Mouse (Mus musculus) small intestine, adult 2 months (tissue): ENCODE results near the gene Tti1. TPM values are rescaled to one million over a fixed set of nuclear protein-coding genes. Genes with fewer than 3 reads are reported as not detected.
A peak's percentile ranks its signal among the peaks of the same experiment; 100 is the strongest.

ENCODE experiments used
- H3K27ac ChIP-seq: fragments of 200-500 bp; 2 replicates; pipeline ENCODE4 v1.5.1; 2012; ENCODE audit warnings: low read depth, low read length, control low read depth, inconsistent platforms; ENCODE audit not compliant: insufficient read depth
- H3K27me3 ChIP-seq: fragments of 200-500 bp; 2 replicates; pipeline ENCODE4 v1.6.1; 2012; ENCODE audit warnings: mild to moderate bottlenecking, moderate library complexity, low read length, inconsistent platforms; ENCODE audit not compliant: control insufficient read depth, insufficient read depth
- H3K36me3 ChIP-seq: fragments of 200-500 bp; 2 replicates; pipeline ENCODE4 v1.6.1; 2012; ENCODE audit warnings: mild to moderate bottlenecking, low read length, control low read depth, inconsistent platforms; ENCODE audit not compliant: control insufficient read depth, insufficient read depth
- H3K4me1 ChIP-seq: fragments of 200-500 bp; 2 replicates; pipeline ENCODE4 v1.6.1; 2012; ENCODE audit warnings: low read length, inconsistent platforms, mixed read lengths; ENCODE audit not compliant: control insufficient read depth, insufficient read depth, insufficient read length
- H3K4me3 ChIP-seq: fragments of 200-500 bp; 2 replicates; pipeline ENCODE4 v1.5.1; 2012; ENCODE audit warnings: low read depth, mild to moderate bottlenecking, control low read depth, inconsistent platforms, low read length, moderate library complexity
- CTCF ChIP-seq: fragments of 200-500 bp; IDR thresholded peaks from 2 replicates; pipeline ENCODE4 v1.5.1; 2012; ENCODE audit warnings: low read depth, mild to moderate bottlenecking, control low read depth, inconsistent platforms, low read length, moderate library complexity, mixed read lengths; ENCODE audit not compliant: insufficient replicate concordance, insufficient read length; ENCODE audit errors: extremely low read depth
- POLR2A ChIP-seq: fragments of 200-500 bp; IDR thresholded peaks from 2 replicates; pipeline ENCODE4 v1.6.1; 2012; ENCODE audit warnings: low read depth, mild to moderate bottlenecking, control low read depth, inconsistent platforms, low read length, moderate library complexity
- WGBS: fragments of 180-500 bp; shearing (Covaris S2); methylation state at CpG from one replicate; pipeline ENCODE4 v1.1.7; 2018; 5-methylcytosine and 5-hydroxymethylcytosine counted together
- polyA plus RNA-seq: library from polyadenylated mRNA; depleted of rRNA; stranded (reverse); fragments of >200 nt; gene quantifications from 2 replicates; pipeline ENCODE4 v1.2.3, GENCODE M21; 2012

Tti1 gene
- polyA plus RNA-seq, 1 experiment = 6.1 TPM

- H3K4me1 ChIP-seq = peaks cover 22% of the 10 kb centered on the region; the same call in 1 of the 2 replicates
- H3K27ac ChIP-seq = no peak overlapping the region
- TF ChIP-seq POLR2A (no peak), CTCF (no peak)
- no peak overlapping the region for H3K4me3 ChIP-seq
- H3K27me3 ChIP-seq = no peaks in the 10 kb centered on the region
- 95% methylated on average over 5 of the region's 5 CpGs for WGBS
- peaks cover 20% of the 10 kb centered on the region for H3K36me3 ChIP-seq
These were observed 39.1 kb upstream of the Tti1 start for GRCm38 (mm10) chr2:158067260-158067824.

GRCm38 (mm10) chr2:158066456-158066855 lies 38.2 kb upstream of the Tti1 start:
- Histone ChIP-seq H3K27ac (no peak overlapping the region), H3K4me3 (no peak overlapping the region), H3K4me1 (peaks cover 13% of the 10 kb centered on the region; the same call in 1 of the 2 replicates), H3K36me3 (peaks cover 28% of the 10 kb centered on the region), H3K27me3 (no peaks in the 10 kb centered on the region)
- TF ChIP-seq CTCF (no peak), POLR2A (no peak)

- no peak overlapping the region for H3K4me3 ChIP-seq
- peaks cover 5% of the 10 kb centered on the region; the same call in 1 of the 2 replicates for H3K4me1 ChIP-seq
- H3K36me3 ChIP-seq = peaks cover 37% of the 10 kb centered on the region
- H3K27me3 ChIP-seq = no peaks in the 10 kb centered on the region
- WGBS = 20% methylated on average over 5 of the region's 5 CpGs
- TF ChIP-seq CTCF (no peak; the same call in 1 of the 2 replicates), POLR2A (no peak)
- peak overlapping the region; percentile 80 for H3K27ac ChIP-seq
These were observed 36.8 kb upstream of the Tti1 start for GRCm38 (mm10) chr2:158065064-158065463.

- Histone ChIP-seq H3K36me3 (peaks cover 41% of the 10 kb centered on the region), H3K4me3 (no peak overlapping the region), H3K4me1 (peaks cover 5% of the 10 kb centered on the region; the same call in 1 of the 2 replicates), H3K27me3 (no peaks in the 10 kb centered on the region), H3K27ac (no peak overlapping the region)
- TF ChIP-seq CTCF = no peak
- TF ChIP-seq POLR2A = no peak
- WGBS = 32% methylated on average over 3 of the region's 3 CpGs
These were observed 36.4 kb upstream of the Tti1 start for GRCm38 (mm10) chr2:158064571-158065048.

GRCm38 (mm10) chr2:158063036-158063435 lies 34.8 kb upstream of the Tti1 start:
- Histone ChIP-seq H3K4me3 (no peak overlapping the region), H3K4me1 (peaks cover 5% of the 10 kb centered on the region; the same call in 1 of the 2 replicates), H3K36me3 (peaks cover 52% of the 10 kb centered on the region), H3K27me3 (no peaks in the 10 kb centered on the region), H3K27ac (no peak overlapping the region)
- 91% methylated on average over 3 of the region's 3 CpGs for WGBS
- TF ChIP-seq CTCF (no peak), POLR2A (no peak)

- TF ChIP-seq CTCF (no peak), POLR2A (no peak)
- no peak overlapping the region for H3K27ac ChIP-seq
- 79% methylated on average over 8 of the region's 8 CpGs for WGBS
- no peak overlapping the region for H3K4me3 ChIP-seq
- H3K36me3 ChIP-seq = peaks cover 61% of the 10 kb centered on the region
- no peaks in the 10 kb centered on the region for H3K27me3 ChIP-seq
- H3K4me1 ChIP-seq = no peaks in the 10 kb centered on the region
These were observed 31.5 kb upstream of the Tti1 start for GRCm38 (mm10) chr2:158059666-158060105.

- Histone ChIP-seq H3K4me3 (no peak overlapping the region), H3K27ac (no peak overlapping the region), H3K36me3 (peaks cover 65% of the 10 kb centered on the region), H3K27me3 (no peaks in the 10 kb centered on the region), H3K4me1 (no peaks in the 10 kb centered on the region)
- 75% methylated on average over 10 of the region's 10 CpGs for WGBS
- TF ChIP-seq POLR2A (no peak), CTCF (no peak)
These were observed 30.3 kb upstream of the Tti1 start for GRCm38 (mm10) chr2:158058534-158058933.
